Mouse (Mus musculus) erythroblast, embryonic 14.5 days (primary cell): ENCODE results near the gene Plin1. TPM values are rescaled to one million over a fixed set of nuclear protein-coding genes. Genes with fewer than 3 reads are reported as not detected.

ENCODE experiments used
- H3K27me3 ChIP-seq: 2 replicates; pipeline ENCODE4 v1.6.1; 2012; ENCODE audit warnings: inconsistent platforms; ENCODE audit not compliant: control insufficient read depth
- H3K36me3 ChIP-seq: 2 replicates; pipeline ENCODE4 v1.6.1; 2012; ENCODE audit warnings: mild to moderate bottlenecking, inconsistent platforms; ENCODE audit not compliant: control insufficient read depth
- H3K4me1 ChIP-seq: 2 replicates; pipeline ENCODE4 v1.6.1; 2012; ENCODE audit warnings: inconsistent platforms; ENCODE audit not compliant: control insufficient read depth
- H3K4me3 ChIP-seq: replicated peaks from 2 replicates; pipeline ENCODE3; 2012; ENCODE audit warnings: moderate library complexity, mild to moderate bottlenecking, inconsistent platforms
- H3K9me3 ChIP-seq: 2 replicates; pipeline ENCODE4 v1.6.1; 2012; ENCODE audit warnings: low read length, inconsistent platforms, mixed read lengths; ENCODE audit not compliant: control insufficient read depth
- GATA1 ChIP-seq: IDR thresholded peaks from 2 replicates; pipeline ENCODE4 v1.6.1; 2012; ENCODE audit warnings: low read length, inconsistent platforms, mixed read lengths
- TAL1 ChIP-seq: IDR thresholded peaks from 3 replicates; pipeline ENCODE4 v1.6.1; 2012; ENCODE audit warnings: low read length, inconsistent platforms, mixed read lengths
- polyA plus RNA-seq: library from polyadenylated mRNA; stranded (reverse); fragments of >175 nt; gene quantifications from 2 replicates; pipeline ENCODE4 v1.2.3, GENCODE M21; 2012

Gene Plin1
- polyA plus RNA-seq, 1 experiment = not detected

GRCm38 (mm10) chr7:79727091-79727490 lies 5.6 kb downstream of the Plin1 start:
- H3K4me1 ChIP-seq = no peaks in the 10 kb centered on the region
- no peak for TF ChIP-seq TAL1
- TF ChIP-seq GATA1 = no peak
- no peaks in the 10 kb centered on the region for H3K36me3 ChIP-seq
- no peaks in the 10 kb centered on the region for H3K9me3 ChIP-seq
- H3K27me3 ChIP-seq = peaks cover 15% of the 10 kb centered on the region
- no peak overlapping the region for H3K4me3 ChIP-seq

GRCm38 (mm10) chr7:79721386-79721977 lies 11.2 kb downstream of the Plin1 start:
- Histone ChIP-seq H3K36me3 (no peaks in the 10 kb centered on the region), H3K9me3 (no peaks in the 10 kb centered on the region), H3K27me3 (peaks cover 39% of the 10 kb centered on the region), H3K4me1 (no peaks in the 10 kb centered on the region), H3K4me3 (peak overlapping the region; percentile 30)
- TF ChIP-seq GATA1 (no peak), TAL1 (no peak)

GRCm38 (mm10) chr7:79715187-79715981 lies 17.3 kb downstream of the Plin1 start, which contains the start of gene Kif7:
Gene Kif7 (minus strand): TSS chr7:79715720.
- peak within 1 kb of the TSS; percentile 58 for H3K4me3 ChIP-seq
- TF ChIP-seq TAL1 (no peak), GATA1 (no peak)
- H3K36me3 ChIP-seq = no peaks in the 10 kb centered on the region
- peaks cover 42% of the 10 kb centered on the region for H3K27me3 ChIP-seq
- peaks cover 13% of the 10 kb centered on the region for H3K4me1 ChIP-seq
- H3K9me3 ChIP-seq = no peaks in the 10 kb centered on the region

- Histone ChIP-seq H3K4me1 (peaks cover 14% of the 10 kb centered on the region), H3K27me3 (peaks cover 44% of the 10 kb centered on the region), H3K36me3 (no peaks in the 10 kb centered on the region), H3K9me3 (no peaks in the 10 kb centered on the region), H3K4me3 (no peak overlapping the region)
- TF ChIP-seq TAL1 (no peak), GATA1 (no peak)
Measured at GRCm38 (mm10) chr7:79710831-79711230, 21.9 kb downstream of the Plin1 start.

GRCm38 (mm10) chr7:79710130-79710607 lies 22.5 kb downstream of the Plin1 start:
- Histone ChIP-seq H3K36me3 (no peaks in the 10 kb centered on the region), H3K4me1 (peaks cover 9% of the 10 kb centered on the region), H3K9me3 (no peaks in the 10 kb centered on the region), H3K27me3 (peaks cover 39% of the 10 kb centered on the region), H3K4me3 (no peak overlapping the region)
- TF ChIP-seq TAL1 (no peak), GATA1 (no peak)

- no peaks in the 10 kb centered on the region for H3K9me3 ChIP-seq
- H3K4me1 ChIP-seq = peaks cover 2% of the 10 kb centered on the region; the same call in 1 of the 2 replicates
- TF ChIP-seq TAL1 = no peak
- TF ChIP-seq GATA1 = no peak
- peaks cover 3% of the 10 kb centered on the region for H3K36me3 ChIP-seq
- H3K27me3 ChIP-seq = peaks cover 15% of the 10 kb centered on the region
- H3K4me3 ChIP-seq = no peak overlapping the region
Measured at GRCm38 (mm10) chr7:79705210-79705609, 27.5 kb downstream of the Plin1 start.

GRCm38 (mm10) chr7:79702755-79703154 lies 29.9 kb downstream of the Plin1 start:
- Histone ChIP-seq H3K27me3 (no peaks in the 10 kb centered on the region), H3K4me3 (no peak overlapping the region), H3K36me3 (peaks cover 28% of the 10 kb centered on the region), H3K9me3 (no peaks in the 10 kb centered on the region), H3K4me1 (no peaks in the 10 kb centered on the region)
- no peak for TF ChIP-seq TAL1
- TF ChIP-seq GATA1 = no peak

- TF ChIP-seq TAL1 (no peak), GATA1 (no peak)
- Histone ChIP-seq H3K9me3 (no peaks in the 10 kb centered on the region), H3K4me3 (no peak overlapping the region), H3K4me1 (no peaks in the 10 kb centered on the region), H3K36me3 (peaks cover 90% of the 10 kb centered on the region), H3K27me3 (no peaks in the 10 kb centered on the region)
Measured at GRCm38 (mm10) chr7:79696495-79696894, 36.2 kb downstream of the Plin1 start.

GRCm38 (mm10) chr7:79680231-79680630 lies 52.5 kb downstream of the Plin1 start:
- Histone ChIP-seq H3K9me3 (no peaks in the 10 kb centered on the region), H3K36me3 (peaks cover 99% of the 10 kb centered on the region), H3K4me3 (no peak overlapping the region), H3K4me1 (no peaks in the 10 kb centered on the region), H3K27me3 (no peaks in the 10 kb centered on the region)
- TF ChIP-seq TAL1 (no peak), GATA1 (no peak)
